Mouse (Mus musculus) central nervous system, embryonic 11.5 days (tissue): ENCODE data around the gene Olfr1347. TPM values are rescaled to one million over a fixed set of nuclear protein-coding genes. Genes with fewer than 3 reads are reported as not detected.

Source experiments
- polyA plus RNA-seq: library from polyadenylated mRNA; depleted of rRNA; stranded (reverse); fragments of >200 nt; gene quantifications from 2 replicates; pipeline ENCODE4 v1.2.3, GENCODE M21; 2012; rRNA removed

Olfr1347 gene
- not detected in 2 replicates for polyA plus RNA-seq

GRCm38 (mm10) chr7:6499655-6500054 is at the start of gene Olfr1347:
Olfr1347 (minus strand) TSS chr7:6499755.

GRCm38 (mm10) chr7:6522850-6523249 is 23.3 kb upstream of the Olfr1347 start, which contains the start of gene Olfr1349:
Olfr1349 (minus strand) TSS chr7:6522950.

GRCm38 (mm10) chr7:6508648-6509047 is 9.1 kb upstream of the Olfr1347 start, which contains the start of gene Olfr1348:
Olfr1348 (minus strand) TSS chr7:6508748.

GRCm38 (mm10) chr7:6486841-6487240 is 12.7 kb downstream of the Olfr1347 start, which contains the start of gene Olfr5:
Olfr5 (minus strand) TSS chr7:6486941.

GRCm38 (mm10) chr7:6466951-6467350 is 32.6 kb downstream of the Olfr1347 start, which contains the start of gene Olfr1346:
Olfr1346 (plus strand) TSS chr7:6467101.

GRCm38 (mm10) chr7:6455868-6456267 is 43.7 kb downstream of the Olfr1347 start, which contains the start of gene Olfr1336:
Olfr1336 (plus strand) TSS chr7:6456168.

GRCm38 (mm10) chr7:6438388-6438787 is 61.2 kb downstream of the Olfr1347 start, which contains the start of gene Olfr1344:
Olfr1344 (plus strand) TSS chr7:6438688.

Other genes starting within 250 kb of the Olfr1347 start
- gene Epp13, start 247.0 kb downstream of the Olfr1347 start, polyA plus RNA-seq, result not detected in 2 replicates
- gene Zfp667, start 213.2 kb downstream of the Olfr1347 start, polyA plus RNA-seq, result 5.6 and 6.3 TPM in 2 replicates
- 6.1 and 7.8 TPM in 2 replicates for gene Zfp583, start 168.5 kb downstream of the Olfr1347 start, polyA plus RNA-seq
- 2.2 and 2.5 TPM in 2 replicates for gene Gm3854, start 156.0 kb downstream of the Olfr1347 start, polyA plus RNA-seq
- 1.5 and 2.3 TPM in 2 replicates for gene Zfp78, start 136.5 kb downstream of the Olfr1347 start, polyA plus RNA-seq
- 7.9 and 13.4 TPM in 2 replicates for gene Zfp28, start 116.5 kb downstream of the Olfr1347 start, polyA plus RNA-seq
- gene Smim17, start 101.0 kb downstream of the Olfr1347 start, polyA plus RNA-seq, result 1.1 and 1.9 TPM in 2 replicates
- 0.05 and 0.06 TPM in 2 replicates for gene Gm20715, start 89.5 kb downstream of the Olfr1347 start, polyA plus RNA-seq
- 0.02 and 0.06 TPM in 2 replicates for gene Olfr1344, start 61.1 kb downstream of the Olfr1347 start, polyA plus RNA-seq
- not detected in 2 replicates for gene Olfr1336, start 43.6 kb downstream of the Olfr1347 start, polyA plus RNA-seq
- gene Olfr1346, start 32.7 kb downstream of the Olfr1347 start, polyA plus RNA-seq, result not detected in 2 replicates
- gene Olfr5, start 12.8 kb downstream of the Olfr1347 start, polyA plus RNA-seq, result not detected in 2 replicates
- not detected in 2 replicates for gene Olfr1348, start 9.0 kb upstream of the Olfr1347 start, polyA plus RNA-seq
- 0.09 TPM in 1 of 2 replicates, not detected in the other for gene Olfr1349, start 23.2 kb upstream of the Olfr1347 start, polyA plus RNA-seq
- not detected in 2 replicates for gene Olfr1350, start 65.1 kb upstream of the Olfr1347 start, polyA plus RNA-seq
- 9.7 and 24.4 TPM in 2 replicates for gene Zim1, start 196.7 kb upstream of the Olfr1347 start, polyA plus RNA-seq
- 77.9 and 155 TPM in 2 replicates for gene Peg3, start 230.7 kb upstream of the Olfr1347 start, polyA plus RNA-seq
- 11.2 and 27.5 TPM in 2 replicates for gene Usp29, start 230.8 kb upstream of the Olfr1347 start, polyA plus RNA-seq